Mouse (Mus musculus) liver, postnatal 0 days (tissue): ENCODE measurements around the gene Tbc1d10c.

Source experiments
- CTCF ChIP-seq: sonication (generic); IDR thresholded peaks from 2 replicates; pipeline ENCODE4 v1.5.1; 2016; ENCODE audit warnings: antibody characterized with exemption, low read depth
- EP300 ChIP-seq: IDR thresholded peaks from 2 replicates; pipeline ENCODE4 v1.6.1; 2016; ENCODE audit warnings: antibody characterized with exemption, low read depth, mild to moderate bottlenecking

- TF ChIP-seq EP300 (no peak), CTCF (no peak)
Measured at GRCm38 (mm10) chr19:4148819-4149218, 42.3 kb downstream of the Tbc1d10c start.
